Mouse (Mus musculus): Measurements from ENCODE around the gene Smyd5. TPM values are rescaled to one million over a fixed set of nuclear protein-coding genes. Genes with fewer than 3 reads are reported as not detected.
"Not testable (repeated sequence)": the region's sequence is repeated elsewhere in the genome, so short reads cannot be mapped to it uniquely, and the experiment has no call there.

Gene Smyd5
- polyA plus RNA-seq, 1 experiment from 2014 or later = 82.8 TPM

DNA sequence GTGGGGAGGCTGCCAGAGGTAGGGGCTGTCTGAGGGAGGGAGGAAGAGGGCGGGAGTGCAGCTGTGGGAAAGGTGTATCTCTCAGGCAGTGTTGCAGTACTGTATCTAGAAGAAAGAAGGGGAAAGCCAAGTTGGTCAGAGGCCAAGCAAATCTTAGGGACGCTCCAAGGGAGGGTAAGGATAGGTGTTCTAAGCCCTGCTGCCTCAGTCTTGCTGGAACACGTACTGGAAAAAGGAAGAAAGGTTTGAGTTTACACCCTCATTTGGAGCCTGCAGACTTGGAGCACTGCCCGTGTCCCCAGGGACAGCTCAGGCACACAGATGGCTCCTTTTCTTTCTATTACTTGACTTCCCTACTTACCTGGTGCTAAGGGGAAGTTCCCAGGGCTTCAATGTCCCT, 9.4 kb downstream of the Smyd5 start:
- Histone ChIP-seq H3K27ac (ENCODE audit: low read depth, low read length) (no peak overlapping the region), H3K4me1 (ENCODE audit: control insufficient read depth, insufficient read depth, low read depth, low read length) (no peaks in the 10 kb centered on the region), H3K9ac (ENCODE audit: low read depth, low read length) (no peak overlapping the region), H3K27me3 (replicated peaks; ENCODE audit: control insufficient read depth, insufficient read depth, low read length) (no peaks in the 10 kb centered on the region), H3K9me3 (ENCODE audit: control insufficient read depth, low read length) (no peaks in the 10 kb centered on the region), H3K4me3 (ENCODE audit: low read length) (no peak overlapping the region), H3K36me3 (ENCODE audit: control insufficient read depth, insufficient read depth, low read length) (peaks cover 25% of the 10 kb centered on the region), H3K4me2 (ENCODE audit: low read length) (no peak overlapping the region)
- no peak for ATAC-seq
- 94% methylated on average over 4 of the region's 4 CpGs for WGBS

DNA sequence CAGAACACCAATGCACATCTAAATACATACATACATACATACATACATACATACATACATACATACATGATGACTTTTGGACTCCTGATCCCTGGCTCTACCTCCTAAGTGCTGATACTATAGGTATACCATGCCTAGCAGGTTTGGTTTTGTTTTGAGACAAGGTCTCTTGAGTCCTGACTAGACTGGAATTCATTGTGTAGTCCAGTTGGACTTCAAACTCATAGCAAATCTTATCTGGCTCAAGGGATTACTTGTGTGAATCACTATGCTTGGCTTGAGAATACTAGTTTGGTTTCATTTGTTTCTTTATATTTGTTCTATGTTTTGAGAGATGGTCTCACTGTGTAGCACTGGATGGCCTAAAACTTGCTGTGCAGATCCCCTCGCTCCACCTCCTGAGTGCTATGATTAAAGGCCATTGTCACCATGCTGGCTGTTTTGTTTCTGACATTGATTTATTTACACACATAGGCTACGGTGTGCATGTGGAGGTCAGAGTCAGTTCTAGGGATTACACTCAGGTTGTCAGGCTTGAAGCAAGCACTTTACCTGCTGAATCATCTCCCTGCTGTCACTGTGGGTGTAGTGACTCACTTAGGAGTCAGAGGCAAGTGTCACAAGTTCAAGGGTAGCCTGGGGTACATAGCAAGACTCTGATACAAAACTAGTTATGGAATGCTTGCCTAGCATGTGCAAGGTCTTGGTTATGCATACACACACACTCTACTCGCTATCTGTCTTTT, 11.9 kb downstream of the Smyd5 start:
- no peak for ATAC-seq
- H3K27me3 ChIP-seq (replicated peaks; ENCODE audit: control insufficient read depth, insufficient read depth, low read length) = no peaks in the 10 kb centered on the region
- no peaks in the 10 kb centered on the region for H3K9me3 ChIP-seq (ENCODE audit: control insufficient read depth, low read length)
- WGBS = 84% methylated on average over 3 of the region's 3 CpGs
- H3K9ac ChIP-seq (ENCODE audit: low read depth, low read length) = no peak overlapping the region
- H3K27ac ChIP-seq (ENCODE audit: low read depth, low read length) = no peak overlapping the region
- H3K4me3 ChIP-seq (ENCODE audit: low read length) = no peak overlapping the region
- H3K36me3 ChIP-seq (ENCODE audit: control insufficient read depth, insufficient read depth, low read length) = peaks cover 26% of the 10 kb centered on the region
- no peak overlapping the region for H3K4me2 ChIP-seq (ENCODE audit: low read length)
- H3K4me1 ChIP-seq (ENCODE audit: control insufficient read depth, insufficient read depth, low read depth, low read length) = no peaks in the 10 kb centered on the region

DNA sequence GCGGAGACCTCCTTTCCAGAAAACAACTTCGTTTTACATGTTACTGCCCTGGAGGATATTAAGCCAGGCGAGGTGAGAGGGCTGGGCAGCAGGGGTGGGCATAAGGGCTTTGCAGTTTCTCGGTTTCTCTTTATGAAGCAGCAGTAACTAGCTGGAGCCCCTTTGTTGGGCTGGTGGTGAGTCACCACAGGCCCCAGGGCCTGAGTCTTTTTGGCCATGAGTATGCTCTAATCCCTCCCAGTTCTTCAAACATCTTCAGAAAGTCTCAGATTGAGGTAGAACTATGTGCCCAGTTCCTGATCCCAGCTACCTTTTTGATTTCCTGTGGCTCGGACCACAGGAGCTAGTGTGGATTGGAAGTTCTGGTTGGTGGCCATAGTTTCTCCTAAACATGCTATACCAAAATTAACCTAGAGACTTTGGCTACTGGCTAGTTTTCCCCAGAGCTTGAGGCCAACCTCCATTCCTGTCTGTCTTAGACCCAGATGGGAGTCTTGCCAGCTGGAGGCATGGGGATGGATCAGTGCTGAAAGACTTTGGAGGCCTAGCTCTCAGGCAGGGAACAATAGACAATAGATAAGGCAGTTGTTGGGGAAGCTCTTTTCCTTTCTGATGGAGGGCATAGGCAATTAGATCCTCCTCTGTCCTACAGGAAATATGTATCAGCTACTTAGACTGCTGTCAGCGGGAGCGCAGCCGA, 12.6 kb downstream of the Smyd5 start:
- WGBS = 93% methylated on average over 8 of the region's 8 CpGs
- Histone ChIP-seq H3K27me3 (replicated peaks; ENCODE audit: control insufficient read depth, insufficient read depth, low read length) (no peaks in the 10 kb centered on the region), H3K27ac (ENCODE audit: low read depth, low read length) (no peak overlapping the region), H3K4me3 (ENCODE audit: low read length) (no peak overlapping the region), H3K4me1 (ENCODE audit: control insufficient read depth, insufficient read depth, low read depth, low read length) (no peaks in the 10 kb centered on the region), H3K36me3 (ENCODE audit: control insufficient read depth, insufficient read depth, low read length) (peaks cover 24% of the 10 kb centered on the region), H3K4me2 (ENCODE audit: low read length) (no peak overlapping the region), H3K9ac (ENCODE audit: low read depth, low read length) (no peak overlapping the region), H3K9me3 (ENCODE audit: control insufficient read depth, low read length) (no peaks in the 10 kb centered on the region)
- no peak for ATAC-seq

DNA sequence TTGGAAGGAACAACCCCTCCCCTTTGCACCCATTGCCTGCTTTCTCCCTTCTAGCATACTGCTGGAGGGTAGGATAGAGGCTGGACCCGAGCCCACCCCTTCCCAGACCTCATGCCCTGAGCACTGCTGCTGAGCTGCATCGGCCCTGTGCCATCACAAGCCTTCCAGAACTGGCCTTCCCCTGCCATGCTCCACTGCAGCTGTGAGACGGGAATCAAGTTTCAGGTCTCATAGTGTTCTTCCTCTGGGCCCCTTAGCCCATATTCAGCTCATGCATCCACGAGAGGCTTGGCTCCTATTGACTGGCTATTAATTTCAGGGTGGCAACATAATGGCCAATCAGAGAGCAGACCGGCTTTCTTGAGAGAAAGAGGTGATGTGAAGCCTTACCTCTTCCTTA, 13.5 kb downstream of the Smyd5 start:
- Histone ChIP-seq H3K36me3 (ENCODE audit: control insufficient read depth, insufficient read depth, low read length) (peaks cover 21% of the 10 kb centered on the region), H3K9me3 (ENCODE audit: control insufficient read depth, low read length) (no peaks in the 10 kb centered on the region), H3K9ac (ENCODE audit: low read depth, low read length) (no peak overlapping the region), H3K27ac (ENCODE audit: low read depth, low read length) (no peak overlapping the region), H3K4me2 (ENCODE audit: low read length) (no peak overlapping the region), H3K4me3 (ENCODE audit: low read length) (no peak overlapping the region), H3K4me1 (ENCODE audit: control insufficient read depth, insufficient read depth, low read depth, low read length) (no peaks in the 10 kb centered on the region), H3K27me3 (replicated peaks; ENCODE audit: control insufficient read depth, insufficient read depth, low read length) (no peaks in the 10 kb centered on the region)
- WGBS = 89% methylated on average over 5 of the region's 5 CpGs
- no peak for ATAC-seq

DNA sequence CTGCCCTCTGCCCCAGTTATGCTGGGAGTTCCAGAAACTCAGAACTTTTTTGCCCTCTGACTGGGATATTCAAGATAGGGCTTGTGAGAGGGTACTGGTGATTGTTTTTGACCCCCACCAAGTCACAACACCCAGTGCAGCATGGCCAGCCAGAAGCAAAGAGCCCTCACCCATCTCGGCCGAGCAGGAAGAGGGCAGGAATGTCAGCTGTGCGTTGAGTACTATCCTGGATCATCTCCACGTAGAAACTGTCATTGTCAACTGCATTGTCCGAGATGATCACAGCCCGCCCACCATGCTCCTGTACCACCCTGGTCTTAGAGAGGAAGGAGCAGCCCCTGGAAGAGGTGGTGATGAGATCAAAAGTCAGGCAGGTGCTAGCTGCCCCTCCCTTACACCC, 15.6 kb downstream of the Smyd5 start:
- WGBS = 82% methylated on average over 6 of the region's 6 CpGs
- H3K9me3 ChIP-seq (ENCODE audit: control insufficient read depth, low read length) = no peaks in the 10 kb centered on the region
- peaks cover 16% of the 10 kb centered on the region for H3K36me3 ChIP-seq (ENCODE audit: control insufficient read depth, insufficient read depth, low read length)
- H3K27me3 ChIP-seq (replicated peaks; ENCODE audit: control insufficient read depth, insufficient read depth, low read length) = no peaks in the 10 kb centered on the region
- H3K4me2 ChIP-seq (ENCODE audit: low read length) = no peak overlapping the region
- no peak for ATAC-seq
- peaks cover 5% of the 10 kb centered on the region for H3K4me1 ChIP-seq (ENCODE audit: control insufficient read depth, insufficient read depth, low read depth, low read length)
- no peak overlapping the region for H3K9ac ChIP-seq (ENCODE audit: low read depth, low read length)
- no peak overlapping the region for H3K27ac ChIP-seq (ENCODE audit: low read depth, low read length)
- H3K4me3 ChIP-seq (ENCODE audit: low read length) = no peak overlapping the region

DNA sequence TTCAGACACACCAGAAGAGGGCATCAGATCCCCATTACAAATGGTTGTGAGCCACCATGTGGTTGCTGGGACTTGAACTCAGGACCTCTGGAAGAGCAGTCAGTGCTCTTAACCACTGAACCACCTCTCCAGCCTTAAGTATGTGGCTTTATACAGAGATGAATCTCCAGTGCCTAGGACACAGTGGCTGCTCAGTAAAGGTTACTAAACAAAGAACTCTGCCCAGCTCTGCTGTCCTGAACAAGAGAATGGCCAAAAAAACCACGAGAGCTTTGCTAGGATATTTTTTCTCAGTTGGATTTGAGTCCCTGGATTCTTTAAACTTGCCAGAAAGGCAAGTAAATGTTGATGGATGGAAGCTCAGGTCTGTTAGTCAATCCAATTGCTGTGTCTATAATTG, 18.4 kb downstream of the Smyd5 start:
- peak overlapping the region; percentile 79 for H3K4me3 ChIP-seq (ENCODE audit: low read length)
- not testable (repeated sequence) for H3K9ac ChIP-seq (ENCODE audit: low read depth, low read length); H3K27ac ChIP-seq (ENCODE audit: low read depth, low read length); ATAC-seq; H3K9me3 ChIP-seq (ENCODE audit: control insufficient read depth, low read length); H3K27me3 ChIP-seq (replicated peaks; ENCODE audit: control insufficient read depth, insufficient read depth, low read length)
- 62% methylated on average over 1 of the region's 1 CpGs for WGBS
- peaks cover 27% of the 10 kb centered on the region for H3K4me1 ChIP-seq (ENCODE audit: control insufficient read depth, insufficient read depth, low read depth, low read length)
- H3K36me3 ChIP-seq (ENCODE audit: control insufficient read depth, insufficient read depth, low read length) = peaks cover 12% of the 10 kb centered on the region
- H3K4me2 ChIP-seq (ENCODE audit: low read length) = peak overlapping the region; percentile 88

DNA sequence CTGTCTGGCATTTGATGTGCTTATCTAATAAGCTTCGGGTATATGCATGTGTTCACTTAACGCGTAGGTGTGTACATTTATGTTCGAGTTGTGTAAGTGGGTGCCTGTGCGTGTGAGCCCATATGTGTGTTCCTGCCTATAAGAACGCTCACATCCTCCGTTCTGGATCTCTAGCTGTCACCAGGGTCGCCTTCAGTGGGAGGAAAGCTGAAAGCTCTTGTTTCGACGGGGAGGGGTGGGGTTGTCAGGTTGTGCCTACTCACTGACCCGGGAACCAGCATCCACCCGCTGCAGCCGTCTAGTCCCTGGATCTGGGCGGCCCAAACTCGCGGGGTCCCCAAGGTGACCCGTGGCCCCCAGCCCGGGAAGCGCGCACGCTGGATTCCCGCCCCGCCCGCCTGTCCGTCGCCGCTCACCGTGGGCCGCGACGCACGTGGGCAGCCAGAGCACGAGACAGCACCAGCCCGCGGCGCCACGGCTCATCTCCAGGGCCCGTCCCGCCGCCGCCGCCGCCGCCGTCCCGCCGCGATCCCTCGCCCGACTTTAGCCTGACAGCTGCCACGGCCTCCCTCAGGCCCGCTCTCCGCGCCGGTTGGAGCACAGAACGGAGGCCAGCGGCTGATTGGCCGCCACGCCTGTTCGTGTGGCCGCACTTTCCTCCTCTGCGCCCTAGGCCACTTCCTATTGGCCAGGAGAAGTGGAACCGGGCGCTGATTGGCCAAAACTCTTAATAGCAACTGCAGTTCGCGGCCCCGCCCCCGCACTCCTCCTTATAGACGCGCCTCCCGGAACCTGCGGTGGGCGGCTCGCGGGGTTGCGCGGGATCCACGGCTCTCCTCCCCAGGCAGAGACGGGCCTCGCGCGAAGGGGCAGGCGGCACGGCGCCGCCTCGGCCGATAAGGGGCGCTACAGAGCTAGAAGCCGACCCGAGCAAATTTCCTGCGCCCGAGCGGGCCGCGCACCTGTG, 19.2 kb downstream of the Smyd5 start, which contains the start of gene Cct7:
TSS of gene Cct7 (plus strand) at position 818 of the 967 bp plus-strand sequence.
- 3% methylated on average over 73 of the region's 96 CpGs for WGBS
- no peaks in the 10 kb centered on the region for H3K27me3 ChIP-seq (replicated peaks; ENCODE audit: control insufficient read depth, insufficient read depth, low read length)
- peak; percentile 94 for ATAC-seq

DNA sequence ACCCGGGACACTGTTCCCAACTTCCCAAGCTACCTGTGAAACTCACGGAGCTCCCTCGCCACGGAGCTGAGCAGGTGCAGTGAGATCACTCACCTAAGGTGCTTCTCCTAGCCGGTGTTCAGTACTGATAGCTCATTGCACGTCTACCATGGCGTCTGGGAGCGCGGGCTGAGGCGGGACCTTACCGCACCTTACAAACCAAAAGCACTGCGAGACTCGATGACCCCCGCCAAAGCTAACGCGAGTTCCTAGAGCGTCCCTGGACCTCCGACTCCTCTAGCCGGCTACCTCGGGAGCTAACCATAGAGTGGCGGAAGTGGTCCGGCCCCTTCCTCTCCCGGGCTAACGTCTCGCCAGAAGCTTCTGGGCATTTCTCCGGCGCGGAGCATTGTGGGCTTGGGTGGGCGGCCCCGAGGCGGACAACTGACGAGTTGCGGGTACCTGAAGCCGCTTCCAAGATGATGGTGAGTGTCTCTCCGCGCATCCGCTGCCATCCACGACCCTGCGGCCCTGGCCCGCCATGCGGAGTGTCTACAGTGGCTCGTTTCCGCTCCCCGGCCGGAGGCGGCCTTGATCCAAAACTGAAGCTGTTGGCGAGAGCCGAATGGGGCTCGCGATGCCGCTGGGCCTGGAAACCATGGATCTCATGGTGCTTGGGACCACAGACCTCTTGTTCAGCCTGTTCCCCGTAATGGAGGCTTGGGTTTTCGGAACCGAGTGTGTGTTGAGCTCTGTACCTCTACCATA, 20.0 kb downstream of the Smyd5 start, which contains the start of gene Pradc1:
TSS of gene Pradc1 (minus strand) at position 307 of the 747 bp plus-strand sequence.
- Histone ChIP-seq H3K9me3 (ENCODE audit: control insufficient read depth, low read length) (no peaks in the 10 kb centered on the region), H3K4me2 (ENCODE audit: low read length) (peak within 1 kb of the TSS; percentile 88), H3K27ac (ENCODE audit: low read depth, low read length) (peak within 1 kb of the TSS; percentile 86), H3K4me1 (ENCODE audit: control insufficient read depth, insufficient read depth, low read depth, low read length) (peaks cover 37% of the 10 kb centered on the region), H3K27me3 (replicated peaks; ENCODE audit: control insufficient read depth, insufficient read depth, low read length) (no peaks in the 10 kb centered on the region), H3K4me3 (ENCODE audit: low read length) (peak within 1 kb of the TSS; percentile 79), H3K36me3 (ENCODE audit: control insufficient read depth, insufficient read depth, low read length) (no peaks in the 10 kb centered on the region), H3K9ac (ENCODE audit: low read depth, low read length) (peak within 1 kb of the TSS; percentile 90)
- peak; percentile 93 for ATAC-seq
- under 1% methylated on average over 54 of the region's 54 CpGs for WGBS

More for the DNA sequence above, 19.2 kb downstream of the Smyd5 start, which contains the start of gene Cct7:
- Histone ChIP-seq H3K27ac (ENCODE audit: low read depth, low read length) (peak within 1 kb of the TSS; percentile 86), H3K9me3 (ENCODE audit: control insufficient read depth, low read length) (no peaks in the 10 kb centered on the region), H3K4me1 (ENCODE audit: control insufficient read depth, insufficient read depth, low read depth, low read length) (peaks cover 32% of the 10 kb centered on the region), H3K36me3 (ENCODE audit: control insufficient read depth, insufficient read depth, low read length) (peaks cover 5% of the 10 kb centered on the region), H3K4me3 (ENCODE audit: low read length) (peak within 1 kb of the TSS; percentile 79), H3K9ac (ENCODE audit: low read depth, low read length) (peak within 1 kb of the TSS; percentile 90), H3K4me2 (ENCODE audit: low read length) (peak within 1 kb of the TSS; percentile 88)
